Mouse (Mus musculus) myocyte (in vitro differentiated cells): ENCODE measurements around the gene Acap1. TPM values are rescaled to one million over a fixed set of nuclear protein-coding genes. Genes with fewer than 3 reads are reported as not detected.
"Not testable (repeated sequence)": the region's sequence is repeated elsewhere in the genome, so short reads cannot be mapped to it uniquely, and the experiment has no call there.

Experiments
- H3K27me3 ChIP-seq: one replicate; pipeline ENCODE4 v1.6.1; 2011; ENCODE audit not compliant: control insufficient read depth, insufficient read depth, insufficient read length
- H3K36me3 ChIP-seq: one replicate; pipeline ENCODE4 v1.6.1; 2011; ENCODE audit not compliant: control insufficient read depth, insufficient read depth
- H3K4me2 ChIP-seq: one replicate; pipeline ENCODE4 v1.6.1; 2011; ENCODE audit warnings: low read depth, control low read depth
- H3K4me3 ChIP-seq: one replicate; pipeline ENCODE4 v1.5.1; 2011; ENCODE audit warnings: mild to moderate bottlenecking, control low read depth, moderate library complexity
- H3K79me2 ChIP-seq: one replicate; pipeline ENCODE4 v1.6.1; 2011; ENCODE audit not compliant: control insufficient read depth, insufficient read depth
- H3ac ChIP-seq: one replicate; pipeline ENCODE4 v1.6.1; 2011; ENCODE audit not compliant: control insufficient read depth, insufficient read length
- CEBPB ChIP-seq: IDR thresholded peaks from 2 replicates; pipeline ENCODE4 v1.6.1; 2011; ENCODE audit warnings: mild to moderate bottlenecking, moderate library complexity; ENCODE audit not compliant: poor library complexity, insufficient read depth, severe bottlenecking
- E2F4 ChIP-seq: IDR thresholded peaks from one replicate; pipeline ENCODE4 v1.6.1; 2011; ENCODE audit warnings: mild to moderate bottlenecking, control low read depth, moderate library complexity; ENCODE audit not compliant: insufficient read depth
- MAX ChIP-seq: IDR thresholded peaks from one replicate; pipeline ENCODE4 v1.6.1; 2011; ENCODE audit warnings: low read depth, mild to moderate bottlenecking, control low read depth
- MYOD1 ChIP-seq, 3 experiments: IDR thresholded peaks; one replicate each; pipeline ENCODE4 v1.6.1; 2011; ENCODE audit warnings: control low read depth in 2 of 3, low read depth in 2 of 3, mild to moderate bottlenecking in 2 of 3, moderate library complexity in 1 of 3; ENCODE audit not compliant: insufficient read length in 2 of 3, control insufficient read depth in 1 of 3
- MYOG ChIP-seq, 3 experiments: IDR thresholded peaks; one replicate each; pipeline ENCODE4 v1.6.1; 2011; ENCODE audit warnings: control low read depth in 2 of 3, low read depth in 2 of 3, mild to moderate bottlenecking in 2 of 3; ENCODE audit not compliant: insufficient read length in 2 of 3, control insufficient read depth in 1 of 3, insufficient read depth in 1 of 3
- POLR2A ChIP-seq: IDR thresholded peaks from one replicate; pipeline ENCODE4 v1.6.1; 2011; ENCODE audit warnings: low read depth, mild to moderate bottlenecking, control low read depth, moderate library complexity; ENCODE audit not compliant: insufficient read length
- POLR2AphosphoS2 ChIP-seq: IDR thresholded peaks from one replicate; pipeline ENCODE4 v1.6.1; 2011; ENCODE audit warnings: low read depth, control low read depth; ENCODE audit not compliant: insufficient read length
- REST ChIP-seq: IDR thresholded peaks from one replicate; pipeline ENCODE4 v1.6.1; 2011; ENCODE audit warnings: mild to moderate bottlenecking, control low read depth, moderate library complexity; ENCODE audit not compliant: insufficient read depth, insufficient read length
- SRF ChIP-seq: IDR thresholded peaks from one replicate; pipeline ENCODE4 v1.6.1; 2011; ENCODE audit warnings: low read depth; ENCODE audit not compliant: control insufficient read depth, insufficient read length
- TCF12 ChIP-seq: IDR thresholded peaks from one replicate; pipeline ENCODE4 v1.6.1; 2011; ENCODE audit warnings: mild to moderate bottlenecking, control low read depth; ENCODE audit not compliant: poor library complexity, insufficient read depth, severe bottlenecking
- TCF3 ChIP-seq: IDR thresholded peaks from one replicate; pipeline ENCODE4 v1.6.1; 2011; ENCODE audit warnings: low read depth, control low read depth; ENCODE audit not compliant: insufficient read length
- USF1 ChIP-seq: IDR thresholded peaks from one replicate; pipeline ENCODE4 v1.6.1; 2011; ENCODE audit warnings: low read depth, mild to moderate bottlenecking, control low read depth, moderate library complexity
- polyA plus RNA-seq: library from polyadenylated mRNA; unstranded; fragments of >200 nt; fragmentation: generic; extraction: Trizol; gene quantifications from one replicate; pipeline ENCODE4 v1.2.1, GENCODE M21; 2012; ENCODE audit warnings: missing spikeins

The Acap1 gene
- polyA plus RNA-seq, 1 experiment: 1.4 TPM

DNA sequence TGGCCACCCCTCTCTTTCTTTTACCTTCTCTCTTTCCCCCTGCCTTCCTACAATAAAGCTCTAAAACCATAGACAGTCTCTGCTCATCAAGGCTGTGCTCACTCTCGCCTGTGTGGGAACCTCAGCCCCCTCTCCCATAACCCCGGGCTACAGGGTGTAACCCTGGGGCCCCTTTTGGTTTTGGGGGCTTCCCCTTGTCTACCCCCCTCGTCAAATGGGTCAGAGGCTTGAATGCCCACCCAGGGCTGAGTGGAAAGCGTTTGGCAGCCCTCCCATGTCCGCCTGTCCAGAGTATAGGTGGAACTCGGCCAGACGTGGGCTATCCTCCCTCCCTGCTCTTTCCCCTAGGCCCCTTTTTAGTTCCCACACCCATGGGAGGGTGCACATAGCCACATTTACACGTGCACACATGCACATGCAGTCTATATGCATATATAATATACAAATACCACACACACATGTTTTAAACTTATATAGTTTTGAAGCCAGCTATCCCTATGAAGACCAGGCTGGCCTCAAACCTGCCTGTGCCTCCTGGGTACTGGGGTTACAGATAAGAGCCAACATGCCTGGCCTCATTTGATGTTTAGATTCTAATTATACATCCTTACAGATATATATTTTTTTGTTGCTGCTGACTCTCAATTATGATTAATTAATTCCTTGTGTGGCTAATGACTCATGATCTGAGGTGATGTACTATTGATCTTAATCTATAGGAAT lies 31.0 kb downstream of the Acap1 start:
- TF ChIP-seq MAX (no peak), USF1 (no peak), POLR2AphosphoS2 (no peak), POLR2A (no peak), TCF12 (no peak), SRF (no peak), TCF3 (no peak), E2F4 (no peak), MYOG (IDR thresholded peaks at IDR 0.05; ENCODE audit: control insufficient read depth in 1 of 3, insufficient read depth in 1 of 3, insufficient read length in 2 of 3, low read depth in 2 of 3) (no peak), MYOD1 (IDR thresholded peaks at IDR 0.05; ENCODE audit: control insufficient read depth in 1 of 3, insufficient read length in 2 of 3, low read depth in 2 of 3) (no peak), REST (no peak), CEBPB (no peak)
- no peak overlapping the region for H3K4me3 ChIP-seq
- no peaks in the 10 kb centered on the region for H3K79me2 ChIP-seq
- no peak overlapping the region for H3ac ChIP-seq
- H3K36me3 ChIP-seq: no peaks in the 10 kb centered on the region
- peaks cover 16% of the 10 kb centered on the region for H3K27me3 ChIP-seq
- H3K4me2 ChIP-seq: no peak overlapping the region

DNA sequence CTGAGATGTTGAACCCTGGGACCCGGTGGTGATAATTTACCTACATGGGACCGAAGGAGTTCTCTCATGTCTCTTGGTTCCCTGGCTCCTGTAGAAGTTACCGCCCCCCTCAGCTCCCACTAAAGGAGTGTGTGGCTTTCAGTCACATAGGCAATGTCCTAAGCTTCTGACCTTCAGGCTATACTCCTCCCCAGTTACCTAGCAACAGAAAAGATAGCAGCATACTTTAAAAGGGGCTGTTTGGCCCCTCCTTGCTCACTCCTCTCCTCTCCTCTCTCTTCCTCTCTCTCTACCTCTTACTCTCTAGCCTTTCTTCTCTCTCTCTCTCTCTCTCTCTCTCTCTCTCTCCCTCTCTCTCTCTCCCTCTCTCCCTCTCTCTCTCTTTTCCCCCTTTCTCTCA lies 31.6 kb downstream of the Acap1 start:
- peaks cover 19% of the 10 kb centered on the region for H3K27me3 ChIP-seq
- H3K4me3 ChIP-seq, H3ac ChIP-seq, H3K4me2 ChIP-seq, H3K79me2 ChIP-seq, H3K36me3 ChIP-seq: not testable (repeated sequence)

DNA sequence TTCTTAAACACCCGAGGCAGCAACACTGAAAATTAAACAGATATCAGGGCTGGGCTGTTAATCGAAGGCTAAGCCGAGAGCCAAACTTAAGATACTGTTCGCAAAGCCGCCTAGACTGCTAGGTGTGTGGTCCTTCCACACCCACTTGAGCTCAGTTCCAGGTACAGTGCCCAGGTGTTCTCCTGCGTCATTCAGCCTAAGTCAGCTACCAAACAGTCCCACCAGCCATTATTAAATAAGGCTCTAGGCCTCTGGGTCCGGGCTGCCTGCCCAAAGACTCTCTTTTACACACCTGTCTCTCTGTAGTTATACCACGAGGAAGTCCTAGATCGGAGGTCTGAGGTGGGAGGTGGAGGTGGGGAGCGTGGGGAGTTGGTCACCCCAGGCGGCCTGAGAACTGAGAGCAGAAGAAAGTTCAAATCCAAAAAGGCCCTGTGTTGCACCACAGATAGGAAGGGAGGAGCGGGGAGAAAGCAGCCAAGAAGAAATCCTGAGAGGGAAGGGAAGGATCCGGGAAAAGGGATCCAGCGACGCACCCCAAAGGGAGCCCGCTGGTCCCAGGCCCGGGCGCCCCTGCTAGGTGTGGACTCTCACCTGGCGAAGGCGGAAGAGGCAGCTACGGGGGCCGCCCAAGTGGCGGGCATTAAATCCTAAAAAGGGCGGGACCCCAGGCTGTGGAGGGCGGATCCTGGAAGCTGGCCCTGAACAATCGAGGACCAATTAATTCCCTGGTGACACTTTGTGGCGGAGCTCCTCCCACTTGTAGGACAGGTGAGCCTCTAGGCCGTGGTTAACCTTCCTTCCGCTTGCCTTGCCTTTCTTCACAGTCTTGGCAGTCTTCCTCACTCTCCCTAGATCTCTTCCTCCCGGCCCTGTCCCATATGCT lies 37.0 kb downstream of the Acap1 start, which contains the start of gene Tnk1:
Tnk1 (minus strand) TSS at position 618 of the 886 bp plus-strand sequence.
- Histone ChIP-seq H3K4me2 (no peak within 1 kb of the TSS), H3K4me3 (no peak within 1 kb of the TSS)
- no peak for TF ChIP-seq USF1
- no peak for TF ChIP-seq SRF
- no peak for TF ChIP-seq TCF12
- no peak for TF ChIP-seq TCF3
- no peak for TF ChIP-seq REST
- TF ChIP-seq POLR2AphosphoS2: no peak
- TF ChIP-seq MYOD1 (IDR thresholded peaks at IDR 0.05; ENCODE audit: control insufficient read depth in 1 of 3, insufficient read length in 2 of 3, low read depth in 2 of 3): no peak
- TF ChIP-seq E2F4: no peak
- TF ChIP-seq MYOG (IDR thresholded peaks at IDR 0.05; ENCODE audit: control insufficient read depth in 1 of 3, insufficient read depth in 1 of 3, insufficient read length in 2 of 3, low read depth in 2 of 3): no peak
- no peak for TF ChIP-seq POLR2A
- TF ChIP-seq CEBPB: no peak
- no peak for TF ChIP-seq MAX

DNA sequence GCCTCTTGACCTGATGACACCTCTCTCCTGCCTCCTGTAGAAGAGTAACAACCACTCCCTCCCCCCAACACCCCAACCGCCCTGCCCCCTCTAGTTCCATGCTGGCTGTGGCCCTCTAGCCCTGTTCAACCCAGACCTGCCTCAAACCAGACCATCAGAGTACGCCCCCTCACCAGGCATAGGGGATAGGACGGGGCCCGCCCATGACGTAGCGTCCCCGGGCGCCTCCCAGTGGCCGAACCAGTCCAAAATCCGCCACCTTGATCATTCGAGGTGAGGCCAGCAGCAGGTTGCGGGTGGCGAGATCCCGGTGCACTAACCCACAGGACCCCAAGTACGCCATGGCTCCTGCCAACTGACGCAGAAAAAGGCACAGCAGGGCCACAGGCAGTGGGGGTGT lies 40.0 kb downstream of the Acap1 start:
- Histone ChIP-seq H3K79me2 (no peaks in the 10 kb centered on the region), H3ac (no peak overlapping the region), H3K36me3 (no peaks in the 10 kb centered on the region), H3K4me3 (no peak overlapping the region), H3K4me2 (no peak overlapping the region), H3K27me3 (peaks cover 10% of the 10 kb centered on the region)
- TF ChIP-seq MYOD1 (IDR thresholded peaks at IDR 0.05; ENCODE audit: control insufficient read depth in 1 of 3, insufficient read length in 2 of 3, low read depth in 2 of 3): no peak
- no peak for TF ChIP-seq TCF3
- TF ChIP-seq CEBPB: no peak
- no peak for TF ChIP-seq POLR2A
- TF ChIP-seq SRF: no peak
- TF ChIP-seq USF1: no peak
- no peak for TF ChIP-seq TCF12
- no peak for TF ChIP-seq MYOG (IDR thresholded peaks at IDR 0.05; ENCODE audit: control insufficient read depth in 1 of 3, insufficient read depth in 1 of 3, insufficient read length in 2 of 3, low read depth in 2 of 3)
- TF ChIP-seq MAX: no peak
- no peak for TF ChIP-seq POLR2AphosphoS2
- TF ChIP-seq REST: no peak
- TF ChIP-seq E2F4: no peak

More for the DNA sequence above, 37.0 kb downstream of the Acap1 start, which contains the start of gene Tnk1:
- Histone ChIP-seq H3K79me2 (no peaks in the 10 kb centered on the region), H3K27me3 (peaks cover 10% of the 10 kb centered on the region), H3K36me3 (no peaks in the 10 kb centered on the region), H3ac (no peak within 1 kb of the TSS)

DNA sequence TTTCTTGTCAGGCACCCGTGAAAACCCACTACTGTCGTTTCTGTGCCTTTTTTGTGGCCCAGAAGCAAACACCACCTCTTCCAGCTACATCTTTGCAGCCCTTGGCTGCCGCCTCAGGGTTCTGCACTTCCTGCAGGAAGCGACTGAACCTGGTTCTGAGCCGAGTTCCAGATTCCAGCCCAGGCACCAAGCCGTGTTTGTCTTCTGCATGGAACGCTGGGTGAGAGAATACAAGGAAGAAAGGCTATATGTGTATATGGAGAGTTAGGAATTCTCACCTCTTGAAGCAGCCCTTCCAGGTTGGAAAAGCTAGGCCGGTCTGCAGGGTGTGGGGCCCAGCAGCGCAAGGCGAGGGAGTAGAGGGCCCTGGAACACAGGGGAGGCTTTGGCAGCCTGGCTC lies 40.7 kb downstream of the Acap1 start:
- Histone ChIP-seq H3K79me2 (no peaks in the 10 kb centered on the region), H3K4me3 (no peak overlapping the region), H3K36me3 (no peaks in the 10 kb centered on the region), H3K4me2 (no peak overlapping the region), H3ac (no peak overlapping the region), H3K27me3 (peaks cover 10% of the 10 kb centered on the region)
- TF ChIP-seq TCF12: no peak
- no peak for TF ChIP-seq USF1
- TF ChIP-seq REST: no peak
- no peak for TF ChIP-seq E2F4
- no peak for TF ChIP-seq POLR2A
- no peak for TF ChIP-seq CEBPB
- no peak for TF ChIP-seq POLR2AphosphoS2
- no peak for TF ChIP-seq MYOG (IDR thresholded peaks at IDR 0.05; ENCODE audit: control insufficient read depth in 1 of 3, insufficient read depth in 1 of 3, insufficient read length in 2 of 3, low read depth in 2 of 3)
- TF ChIP-seq MAX: no peak
- no peak for TF ChIP-seq SRF
- no peak for TF ChIP-seq MYOD1 (IDR thresholded peaks at IDR 0.05; ENCODE audit: control insufficient read depth in 1 of 3, insufficient read length in 2 of 3, low read depth in 2 of 3)
- no peak for TF ChIP-seq TCF3
